Mouse (Mus musculus) brain, embryonic 18.5 days (tissue): ENCODE measurements at regions not wholly inside any gene's neighbourhood (a gene's known extent, or its start where the extent isn't known, plus 50 kb on each side); places are given as distances from the start of the nearest gene placed in this dataset.

ENCODE experiments used
- DNase-seq: peaks from one replicate; pipeline ENCODE4 v3.0.0-alpha.2; 2012; ENCODE audit warnings: low read depth, low spot score

DNA sequence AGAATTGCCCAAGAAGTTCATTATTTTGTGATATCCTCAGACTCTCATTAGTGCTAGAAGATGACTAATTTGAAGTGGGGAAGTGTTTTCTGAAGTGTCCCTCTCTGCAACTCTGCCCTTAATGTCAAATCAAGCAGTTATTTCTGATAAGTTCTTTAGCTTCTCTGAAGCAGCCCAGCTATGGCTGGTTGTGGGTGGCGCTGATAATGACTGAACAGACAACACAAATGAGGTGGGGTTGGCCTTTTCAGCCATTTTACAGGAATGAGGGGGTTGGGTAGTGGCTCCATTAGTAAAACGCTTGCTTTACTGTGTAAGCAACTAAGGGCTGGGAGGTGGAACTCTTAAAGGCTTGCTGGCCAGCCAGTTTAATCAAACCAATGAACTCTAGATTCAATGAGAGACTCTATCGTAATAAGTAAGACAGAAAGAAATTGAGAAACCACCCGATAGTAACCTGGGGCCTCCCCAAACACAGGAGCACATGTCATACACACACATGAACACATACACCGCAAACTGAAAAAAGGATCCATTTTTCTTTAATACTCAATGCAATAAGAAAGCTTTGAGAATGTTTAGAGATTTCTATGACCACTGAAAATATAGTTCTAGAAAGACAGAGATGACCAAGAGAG lies 1268.3 kb upstream of the A1bg start:
- DNase-seq, result no peak

DNA sequence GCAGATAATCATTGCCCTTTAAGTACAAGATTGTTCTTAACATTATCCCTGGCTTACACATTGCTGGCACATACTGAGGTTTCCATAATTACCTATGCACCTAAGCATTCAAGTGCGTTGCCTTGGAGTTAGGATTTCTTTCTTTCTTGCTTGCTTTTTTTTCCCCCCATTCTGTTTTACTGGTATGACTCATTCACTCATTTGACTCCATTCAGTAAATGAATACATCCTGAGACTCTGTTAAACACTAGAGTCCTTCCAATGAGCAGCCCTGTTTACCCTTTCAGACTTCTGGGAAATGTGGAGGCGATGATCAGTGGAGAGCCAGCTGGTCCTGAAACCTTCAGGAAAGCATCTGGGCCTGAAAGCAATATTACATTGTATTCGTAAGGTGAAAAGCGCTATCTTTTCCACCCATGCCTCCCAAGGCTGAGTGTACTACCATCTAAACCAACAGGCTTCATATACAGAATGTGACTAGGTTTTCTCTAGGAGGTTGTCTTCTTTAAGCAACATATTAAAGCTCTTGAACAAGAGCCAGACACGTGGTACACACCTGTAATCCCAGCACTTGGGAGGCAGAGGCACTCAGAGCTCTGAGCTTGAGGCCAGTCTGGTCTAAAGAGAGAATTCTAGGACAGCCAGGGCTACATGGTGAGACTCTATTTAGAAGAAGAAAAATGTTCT lies 1267.6 kb upstream of the A1bg start:
- DNase-seq, result no peak

DNA sequence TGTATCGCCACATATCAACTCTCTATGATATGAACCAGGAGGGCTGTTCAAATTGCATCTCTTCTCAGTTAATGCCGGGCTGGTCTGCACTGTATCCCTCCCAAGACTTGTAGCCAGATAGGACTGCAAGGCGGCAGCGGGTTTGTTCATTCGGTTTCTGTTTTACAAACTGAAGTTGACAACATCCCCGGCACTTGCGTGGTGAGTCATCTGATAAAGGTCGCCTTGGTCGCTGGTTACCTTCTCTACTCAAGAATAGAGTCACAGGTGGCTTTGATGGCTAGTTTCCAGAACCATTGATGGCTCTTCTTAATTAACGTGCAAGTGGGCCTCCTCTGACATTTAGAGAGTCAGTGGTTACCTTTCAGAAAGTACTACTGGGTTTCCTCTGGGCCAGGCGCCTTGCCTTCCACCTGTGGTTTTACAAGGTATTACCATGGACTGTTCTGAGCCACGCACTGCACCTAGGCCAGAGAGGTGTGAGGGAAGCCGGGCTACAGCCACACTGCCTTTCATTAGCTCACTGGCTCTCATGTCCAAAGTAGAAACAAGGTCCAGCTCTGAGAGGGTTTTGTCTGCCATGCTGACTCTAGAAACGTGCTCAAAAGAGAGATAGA lies 1266.9 kb upstream of the A1bg start:
- no peak for DNase-seq

- no peak for DNase-seq
Observed at GRCm38 (mm10) chr15:62186548-62186947, 1263.7 kb upstream of the A1bg start.

DNA sequence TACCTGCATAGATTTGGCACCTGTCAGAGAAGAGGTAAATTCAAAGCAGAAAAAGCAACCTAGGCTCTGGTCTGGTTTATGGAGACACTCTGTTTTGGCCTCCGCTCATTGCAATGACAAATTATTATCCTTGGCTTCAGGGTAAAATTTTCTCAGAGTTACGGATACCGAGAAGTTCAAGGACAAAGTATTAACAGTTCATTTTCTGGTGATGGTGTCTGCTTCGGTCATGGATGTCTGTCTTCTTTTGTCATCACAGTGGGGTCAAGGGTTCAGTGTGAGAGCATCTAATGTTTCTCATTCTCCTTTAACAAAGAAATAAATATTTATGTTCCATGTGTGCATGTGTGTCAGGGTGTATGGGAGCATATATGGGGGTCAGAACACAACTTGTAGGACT lies 1261.0 kb upstream of the A1bg start:
- DNase-seq, result no peak

DNA sequence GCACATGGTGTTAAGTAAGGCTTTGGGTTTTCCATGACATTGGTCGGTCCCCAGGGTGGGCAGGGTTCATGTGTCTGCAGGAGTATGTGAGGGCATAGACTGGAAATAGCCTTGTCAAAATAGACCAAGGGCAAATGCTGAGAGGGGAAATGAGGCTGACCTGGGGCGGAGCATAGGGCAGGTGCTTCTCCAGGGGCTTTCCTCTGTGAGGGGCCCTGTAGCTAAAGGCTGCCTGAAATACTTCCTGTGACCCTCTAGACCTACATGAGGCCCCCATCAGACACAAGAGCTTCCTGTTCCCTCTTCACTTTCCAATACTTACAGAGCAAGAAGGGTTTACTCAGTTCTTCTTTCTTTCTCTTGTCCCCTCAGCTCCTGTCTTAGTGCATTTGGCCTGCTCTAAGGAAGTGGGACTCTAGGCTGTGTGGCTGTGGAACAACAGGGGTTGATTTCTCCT lies 1258.7 kb upstream of the A1bg start:
- no peak for DNase-seq

DNA sequence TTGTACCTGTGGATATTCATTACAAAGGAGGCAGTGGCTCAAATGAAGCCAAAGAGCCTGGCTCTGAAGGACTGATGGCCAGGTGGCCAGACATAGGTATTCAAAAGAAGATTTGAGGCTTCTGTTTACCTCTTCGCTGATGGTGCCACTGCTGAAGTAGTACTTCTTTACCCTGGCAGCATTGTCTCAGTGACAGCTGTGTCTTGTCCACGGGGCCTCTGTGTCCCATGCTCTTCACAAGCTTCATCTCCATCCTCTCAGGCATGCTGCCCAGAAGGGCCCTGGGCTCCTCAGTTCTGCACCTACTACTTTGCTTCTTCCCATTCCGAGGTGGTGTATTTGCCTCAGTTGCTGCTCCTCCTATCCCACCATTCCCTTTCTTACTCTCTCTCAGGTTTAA lies 1257.9 kb upstream of the A1bg start:
- no peak for DNase-seq

- DNase-seq, result no peak
Observed at GRCm38 (mm10) chr15:62179801-62180200, 1257.0 kb upstream of the A1bg start.

GRCm38 (mm10) chr15:62178568-62178967 lies 1255.8 kb upstream of the A1bg start:
- DNase-seq, result no peak

DNA sequence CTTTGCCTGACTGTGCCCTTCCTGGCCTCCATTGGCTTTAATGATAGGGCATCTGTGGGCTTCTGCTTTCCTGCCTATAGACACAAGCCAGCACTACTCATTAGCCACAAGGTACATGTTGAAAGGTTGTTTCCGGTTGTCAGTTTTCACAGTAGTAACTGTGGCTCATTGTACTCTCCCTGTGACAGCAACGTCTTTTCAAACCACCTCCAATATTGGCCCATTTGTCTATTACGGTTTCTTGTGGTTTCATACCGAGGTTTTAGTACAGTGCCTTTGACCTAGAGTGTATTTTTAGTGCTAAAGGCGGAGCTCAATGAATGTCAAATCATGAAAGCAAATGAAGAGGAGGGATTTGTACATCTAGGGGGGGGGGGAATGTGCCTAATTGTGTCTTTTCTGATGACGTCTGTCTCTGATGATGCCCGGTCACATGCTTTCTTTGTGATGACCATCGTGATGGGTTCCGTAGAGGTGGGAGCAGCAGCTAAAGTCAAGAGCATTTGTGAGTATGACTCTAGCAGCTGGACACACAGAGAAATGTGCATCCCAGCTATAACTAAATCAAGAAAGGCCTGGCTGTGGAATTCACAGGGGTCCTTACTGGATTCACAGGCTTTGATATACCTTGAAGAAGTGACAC lies 1255.1 kb upstream of the A1bg start:
- no peak for DNase-seq

- DNase-seq, result no peak
Observed at GRCm38 (mm10) chr15:62176076-62176475, 1253.3 kb upstream of the A1bg start.

DNA sequence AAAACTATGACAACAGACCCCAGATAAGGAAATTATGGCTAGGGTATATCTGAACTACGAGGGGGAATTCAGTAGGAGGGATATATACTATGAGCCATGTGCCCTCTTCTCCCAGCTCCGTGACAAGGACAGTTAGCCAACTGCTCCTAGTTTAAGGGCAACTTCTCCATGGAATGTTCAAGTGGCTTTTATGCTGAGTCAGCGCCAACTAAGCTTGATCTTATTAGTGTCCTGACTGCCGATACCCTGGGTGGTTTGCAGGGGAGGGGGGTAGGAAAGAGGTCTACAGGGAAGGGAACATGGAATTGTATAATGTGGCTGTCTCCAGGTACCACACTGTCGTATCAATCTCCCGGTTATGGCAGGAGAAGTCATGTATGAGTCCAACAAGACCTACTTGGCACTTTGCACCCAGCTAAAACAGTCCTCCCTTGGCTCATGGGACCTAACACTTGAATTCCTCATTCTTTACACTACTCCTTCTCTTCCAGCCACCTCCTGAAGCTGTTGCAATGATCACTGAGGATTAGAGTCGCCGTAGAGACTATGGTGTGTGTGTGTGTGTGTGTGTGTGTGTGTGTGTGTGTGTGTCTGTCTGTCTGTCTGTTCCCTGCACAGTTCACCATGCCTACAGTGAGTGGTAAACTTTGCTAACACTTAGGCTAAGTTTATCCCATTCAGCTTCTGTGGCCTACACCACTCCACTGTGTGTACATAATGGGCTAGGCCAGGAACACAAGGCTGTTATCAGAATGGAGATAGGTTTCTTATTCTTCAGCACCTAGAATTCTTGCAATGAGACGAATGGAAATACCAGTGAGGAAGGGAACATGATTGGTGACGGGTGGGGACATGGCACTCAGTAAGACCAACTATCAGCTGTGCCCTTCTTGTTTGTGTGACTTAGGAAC lies 1251.1 kb upstream of the A1bg start:
- no peak for DNase-seq

DNA sequence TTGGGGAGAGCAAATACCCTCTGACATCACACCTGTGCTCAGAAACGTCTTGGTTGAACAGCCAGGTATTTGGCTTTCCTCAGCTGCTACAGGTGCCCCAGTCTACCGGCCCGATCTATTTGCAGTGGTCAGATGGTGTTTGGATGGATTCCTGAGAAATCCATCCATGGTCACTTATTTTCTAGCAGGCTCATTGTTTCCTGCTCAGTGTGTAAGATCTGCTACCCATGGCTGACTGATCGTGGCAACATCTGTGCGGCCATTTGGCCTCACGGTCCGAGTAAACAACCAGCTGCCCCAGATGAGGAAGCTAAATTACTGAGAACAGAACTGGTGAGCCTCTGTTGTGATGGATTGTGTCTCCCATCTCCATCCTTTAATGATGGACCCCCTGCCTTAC lies 1248.8 kb upstream of the A1bg start:
- no peak for DNase-seq

DNA sequence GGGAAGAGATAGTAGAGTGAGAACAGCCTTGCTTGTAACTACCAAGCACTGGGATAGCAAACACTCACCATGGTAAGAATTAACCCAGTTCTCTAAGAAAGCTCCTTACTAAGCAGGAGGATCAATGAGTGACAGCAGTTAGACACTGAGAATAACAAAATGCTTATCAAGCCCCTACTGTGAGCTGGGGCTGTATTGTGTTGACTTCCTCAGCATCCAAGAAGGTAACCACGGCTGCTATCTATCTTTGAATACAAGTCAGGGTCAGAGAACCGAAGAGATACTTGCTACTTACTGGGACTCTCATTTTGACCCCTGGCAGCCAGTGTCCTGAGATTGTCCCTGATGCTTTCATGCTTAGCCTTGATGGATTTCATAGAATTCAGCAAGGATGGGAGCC lies 1248.4 kb upstream of the A1bg start:
- no peak for DNase-seq

- DNase-seq, result no peak
Observed at GRCm38 (mm10) chr15:62170337-62170736, 1247.5 kb upstream of the A1bg start.

GRCm38 (mm10) chr15:62169591-62170019 lies 1246.8 kb upstream of the A1bg start:
- no peak for DNase-seq

DNA sequence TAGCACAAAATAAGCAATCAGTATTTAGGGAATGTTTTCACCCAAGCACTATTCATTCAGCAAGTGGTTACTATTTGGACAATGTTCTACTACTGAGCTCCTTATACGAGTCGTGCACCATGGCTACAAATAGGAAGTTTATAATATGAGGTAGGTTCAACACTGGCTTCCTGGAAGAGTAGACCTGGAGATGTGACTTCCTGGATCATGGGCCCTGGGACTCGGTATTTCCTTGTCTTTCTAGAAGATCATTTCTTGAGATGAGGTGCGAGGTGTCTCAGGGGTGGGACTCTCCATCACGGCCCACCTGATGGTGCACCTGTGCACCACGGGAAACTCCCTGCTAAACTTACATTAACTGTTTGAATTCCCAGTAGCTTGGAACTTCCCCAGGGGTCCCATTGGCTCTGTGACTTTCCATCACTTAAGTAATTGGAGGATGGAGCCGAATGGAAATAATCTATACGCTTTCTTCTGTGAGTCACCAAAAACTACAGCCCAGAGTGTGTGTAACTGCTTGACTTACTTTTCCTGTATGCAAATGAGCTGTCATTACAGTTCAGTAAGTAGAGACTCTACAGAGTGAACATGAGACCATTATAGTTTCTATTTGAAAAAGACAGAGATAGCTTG lies 1246.3 kb upstream of the A1bg start:
- DNase-seq, result no peak

- DNase-seq, result no peak
Observed at GRCm38 (mm10) chr15:62168522-62168921, 1245.7 kb upstream of the A1bg start.

GRCm38 (mm10) chr15:62166786-62167185 lies 1244.0 kb upstream of the A1bg start:
- DNase-seq, result no peak

GRCm38 (mm10) chr15:62165826-62166500 lies 1243.2 kb upstream of the A1bg start:
- no peak for DNase-seq
